Mouse (Mus musculus) embryonic fibroblast, embryonic 13.5 days (primary cell): ENCODE data around the gene Hhex.

Experiments
- CTCF ChIP-seq: IDR thresholded peaks from 2 replicates; pipeline ENCODE4 v1.5.1; 2011; ENCODE audit warnings: mild to moderate bottlenecking, control low read depth, low read length, moderate library complexity, borderline replicate concordance; ENCODE audit not compliant: insufficient read depth
- POLR2A ChIP-seq: IDR thresholded peaks from 2 replicates; pipeline ENCODE4 v1.6.1; 2011; ENCODE audit warnings: low read depth, mild to moderate bottlenecking, control low read depth, low read length, moderate library complexity

GRCm38 (mm10) chr19:37482556-37483187 lies 48.1 kb downstream of the Hhex start:
- TF ChIP-seq CTCF (no peak), POLR2A (no peak)
